Mouse (Mus musculus) central nervous system, embryonic 11.5 days (tissue): ENCODE data around the gene Fas. TPM values are rescaled to one million over a fixed set of nuclear protein-coding genes. Genes with fewer than 3 reads are reported as not detected.

Experiments used
- polyA plus RNA-seq: library from polyadenylated mRNA; depleted of rRNA; stranded (reverse); fragments of >200 nt; gene quantifications from 2 replicates; pipeline ENCODE4 v1.2.3, GENCODE M21; 2012; rRNA removed

Gene Fas
- polyA plus RNA-seq: 0.59 and 0.99 TPM in 2 replicates

DNA sequence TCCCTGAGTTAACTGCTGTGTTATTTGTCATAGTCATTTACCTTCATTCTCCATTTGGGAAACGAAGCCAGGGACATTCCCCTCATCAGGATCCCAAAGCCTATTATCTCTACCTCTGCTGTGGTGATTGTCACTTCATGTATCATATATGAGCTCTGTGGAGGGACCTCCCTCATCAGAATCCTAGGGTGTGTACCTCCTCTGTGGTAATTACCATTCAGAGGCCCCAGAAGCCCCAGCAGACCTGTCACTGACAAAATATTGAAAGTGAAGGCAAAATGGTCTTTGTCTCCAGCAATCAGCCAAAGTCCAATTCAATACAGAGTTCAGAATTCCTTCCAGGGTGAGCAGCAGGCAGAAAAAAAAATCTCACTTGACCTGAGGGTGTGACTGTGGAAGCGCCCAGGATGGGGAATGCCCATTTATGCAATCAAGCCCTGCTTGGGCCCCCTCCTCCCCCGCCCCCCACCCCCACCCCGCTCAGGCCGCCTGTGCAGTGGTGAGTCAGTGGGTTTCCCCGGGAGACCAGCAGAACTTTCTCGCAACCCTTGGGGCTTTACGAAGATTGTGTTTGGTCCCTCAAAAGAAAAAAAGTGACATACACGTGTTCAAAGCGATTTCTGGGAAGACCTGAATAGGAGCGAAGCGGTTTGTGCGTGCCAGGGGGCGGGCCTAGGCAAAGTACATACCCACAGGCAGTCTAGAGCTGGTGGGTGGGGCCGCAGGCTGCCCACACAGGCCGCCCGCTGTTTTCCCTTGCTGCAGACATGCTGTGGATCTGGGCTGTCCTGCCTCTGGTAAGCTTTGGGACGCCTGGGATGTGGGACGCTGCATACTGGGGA is at the start of gene Fas:
Fas (plus strand) TSS at position 719 of the 842 bp plus-strand sequence.

DNA sequence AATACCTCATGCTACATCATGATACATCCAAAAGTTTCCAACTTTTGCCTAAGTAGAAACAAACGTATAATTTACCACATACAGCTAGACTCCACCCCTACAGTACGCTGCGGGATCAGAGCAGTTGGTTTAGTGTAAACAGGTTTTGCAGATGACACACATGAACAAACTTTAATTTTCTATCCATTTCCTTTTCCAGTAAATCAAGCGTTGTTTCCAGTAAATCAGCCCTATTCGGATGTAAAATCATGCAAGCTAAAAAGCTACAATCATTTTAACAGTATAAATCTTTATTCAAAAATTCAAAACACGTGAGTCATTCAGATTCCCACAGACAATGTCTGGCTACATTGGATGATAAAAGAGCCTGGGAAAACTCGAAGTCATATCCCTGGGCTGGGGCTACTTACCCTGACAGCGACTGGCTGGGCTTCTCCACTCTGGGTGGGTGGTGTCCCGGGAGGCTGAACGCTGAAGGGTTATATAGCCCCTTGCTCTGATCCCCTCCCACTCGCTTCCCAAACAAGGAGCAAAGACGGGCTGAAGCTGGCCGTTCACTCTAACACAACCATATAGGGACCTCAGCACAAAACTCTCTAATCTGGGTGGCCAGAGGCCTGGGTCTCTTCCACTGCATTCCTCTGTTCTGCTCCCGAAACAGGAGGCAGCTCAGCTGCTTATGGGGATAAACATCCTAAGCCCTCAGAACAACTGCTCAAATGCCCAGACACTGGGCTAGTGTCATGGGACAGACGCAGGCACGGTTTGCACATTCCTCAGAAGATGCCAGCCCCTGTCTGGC is 35.4 kb upstream of the Fas start, which contains the start of gene Acta2:
Acta2 (minus strand) TSS at position 711 of the 802 bp plus-strand sequence.

Other genes with a start within 250 kb of the Fas start
- gene Lipn, start 223.3 kb upstream of the Fas start, polyA plus RNA-seq: not detected in 2 replicates
- not detected in 2 replicates for gene Lipm, start 189.7 kb upstream of the Fas start, polyA plus RNA-seq
- 0.16 TPM in 1 of 2 replicates, not detected in the other for gene Ankrd22, start 124.6 kb upstream of the Fas start, polyA plus RNA-seq
- 1.5 and 3.2 TPM in 2 replicates for gene Stambpl1, start 98.4 kb upstream of the Fas start, polyA plus RNA-seq
- gene Acta2, start 35.1 kb upstream of the Fas start, polyA plus RNA-seq: 39.3 and 140 TPM in 2 replicates
- gene Ch25h, start 184.5 kb downstream of the Fas start, polyA plus RNA-seq: 0.30 and 3.5 TPM in 2 replicates
- 10.6 and 19.4 TPM in 2 replicates for gene Lipa, start 236.8 kb downstream of the Fas start, polyA plus RNA-seq